Mouse (Mus musculus) kidney, adult 2 months (tissue): ENCODE measurements at regions not wholly inside any gene's neighbourhood (a gene's known extent, or its start where the extent isn't known, plus 50 kb on each side); places are given as distances from the start of the nearest gene placed in this dataset.

Experiments used
- DNase-seq: peaks from one replicate; pipeline ENCODE4 v3.0.0; 2021
- H3K27ac ChIP-seq: fragments of 200-500 bp; 2 replicates; pipeline ENCODE4 v1.5.1; 2012; ENCODE audit warnings: low read depth, low read length, control low read depth, inconsistent platforms; ENCODE audit not compliant: insufficient read depth
- H3K27me3 ChIP-seq: fragments of 200-500 bp; replicated peaks from 2 replicates; pipeline ENCODE4 v1.6.1; 2012; ENCODE audit warnings: mild to moderate bottlenecking, moderate library complexity, low read length, inconsistent platforms; ENCODE audit not compliant: control insufficient read depth, insufficient read depth
- H3K36me3 ChIP-seq: fragments of 200-500 bp; 2 replicates; pipeline ENCODE4 v1.6.1; 2012; ENCODE audit warnings: mild to moderate bottlenecking, moderate library complexity, low read length, inconsistent platforms; ENCODE audit not compliant: control insufficient read depth, insufficient read depth
- H3K4me1 ChIP-seq: fragments of 200-500 bp; 2 replicates; pipeline ENCODE4 v1.6.1; 2011; ENCODE audit warnings: low read length; ENCODE audit not compliant: control insufficient read depth, insufficient read depth
- H3K4me3 ChIP-seq: fragments of 200-500 bp; 2 replicates; pipeline ENCODE4 v1.5.1; 2011; ENCODE audit warnings: mild to moderate bottlenecking, low read depth, low read length, control low read depth; ENCODE audit not compliant: insufficient read depth
- CTCF ChIP-seq: fragments of 200-500 bp; conservative IDR thresholded peaks from 2 replicates; pipeline ENCODE4 v1.5.1; 2011; ENCODE audit warnings: low read depth, mild to moderate bottlenecking, control low read depth, low read length, moderate library complexity, mixed read lengths; ENCODE audit not compliant: insufficient read depth, insufficient read length
- POLR2A ChIP-seq: fragments of 200-500 bp; IDR thresholded peaks from one replicate; pipeline ENCODE4 v1.6.1; 2011; ENCODE audit warnings: low read depth, low read length, control low read depth
- WGBS: fragments of 180-500 bp; shearing (Covaris S2); methylation state at CpG from one replicate; pipeline ENCODE4 v1.1.7; 2018; 5-methylcytosine and 5-hydroxymethylcytosine counted together

- DNase-seq, result no peak
- no peaks in the 10 kb centered on the region for H3K4me1 ChIP-seq
- no peak overlapping the region for H3K27ac ChIP-seq
- no peak for TF ChIP-seq POLR2A
- no peak for TF ChIP-seq CTCF
- H3K36me3 ChIP-seq, result no peaks in the 10 kb centered on the region
- no peaks in the 10 kb centered on the region for H3K27me3 ChIP-seq
- H3K4me3 ChIP-seq, result no peak overlapping the region
- 74% methylated on average over 5 of the region's 5 CpGs for WGBS
These were observed 289.6 kb upstream of the Arpp21 start for GRCm38 (mm10) chr9:112525377-112525776.

GRCm38 (mm10) chr9:112523251-112523650 lies 287.5 kb upstream of the Arpp21 start:
- no peaks in the 10 kb centered on the region for H3K4me1 ChIP-seq
- H3K4me3 ChIP-seq, result no peak overlapping the region
- 83% methylated on average over 3 of the region's 3 CpGs for WGBS
- TF ChIP-seq POLR2A (no peak), CTCF (no peak)
- H3K27ac ChIP-seq, result no peak overlapping the region
- no peaks in the 10 kb centered on the region for H3K27me3 ChIP-seq
- DNase-seq, result no peak
- no peaks in the 10 kb centered on the region for H3K36me3 ChIP-seq

- DNase-seq, result no peak
- no peaks in the 10 kb centered on the region for H3K4me1 ChIP-seq
- no peak overlapping the region for H3K4me3 ChIP-seq
- no peaks in the 10 kb centered on the region for H3K36me3 ChIP-seq
- TF ChIP-seq POLR2A, result no peak
- no peak for TF ChIP-seq CTCF
- no peak overlapping the region for H3K27ac ChIP-seq
- H3K27me3 ChIP-seq, result no peaks in the 10 kb centered on the region
- WGBS, result 74% methylated on average over 2 of the region's 2 CpGs
These were observed 275.0 kb upstream of the Arpp21 start for GRCm38 (mm10) chr9:112510716-112511115.

- Histone ChIP-seq H3K4me1 (no peaks in the 10 kb centered on the region), H3K4me3 (no peak overlapping the region), H3K27ac (no peak overlapping the region), H3K27me3 (no peaks in the 10 kb centered on the region), H3K36me3 (no peaks in the 10 kb centered on the region)
- no peak for DNase-seq
- TF ChIP-seq CTCF, result no peak
- no peak for TF ChIP-seq POLR2A
- WGBS, result 62% methylated on average over 2 of the region's 2 CpGs
These were observed 271.1 kb upstream of the Arpp21 start for GRCm38 (mm10) chr9:112506871-112507270.

GRCm38 (mm10) chr9:112498676-112499075 lies 262.9 kb upstream of the Arpp21 start:
- Histone ChIP-seq H3K4me1 (no peaks in the 10 kb centered on the region), H3K27ac (no peak overlapping the region), H3K4me3 (no peak overlapping the region), H3K27me3 (no peaks in the 10 kb centered on the region), H3K36me3 (no peaks in the 10 kb centered on the region)
- TF ChIP-seq CTCF, result no peak
- no peak for TF ChIP-seq POLR2A
- no peak for DNase-seq
- 63% methylated on average over 4 of the region's 4 CpGs for WGBS

- H3K36me3 ChIP-seq, result no peaks in the 10 kb centered on the region
- no peak overlapping the region for H3K4me3 ChIP-seq
- H3K4me1 ChIP-seq, result no peaks in the 10 kb centered on the region
- H3K27me3 ChIP-seq, result no peaks in the 10 kb centered on the region
- 70% methylated on average over 4 of the region's 4 CpGs for WGBS
- no peak for DNase-seq
- TF ChIP-seq POLR2A (no peak), CTCF (no peak)
- H3K27ac ChIP-seq, result no peak overlapping the region
These were observed 260.3 kb upstream of the Arpp21 start for GRCm38 (mm10) chr9:112495930-112496527.

GRCm38 (mm10) chr9:112490963-112491362 lies 255.2 kb upstream of the Arpp21 start:
- Histone ChIP-seq H3K36me3 (no peaks in the 10 kb centered on the region), H3K27ac (no peak overlapping the region), H3K27me3 (no peaks in the 10 kb centered on the region), H3K4me1 (no peaks in the 10 kb centered on the region), H3K4me3 (no peak overlapping the region)
- TF ChIP-seq CTCF (no peak), POLR2A (no peak)
- DNase-seq, result peak; percentile 7
- 74% methylated on average over 1 of the region's 1 CpGs for WGBS

GRCm38 (mm10) chr9:112476644-112477043 lies 240.9 kb upstream of the Arpp21 start:
- TF ChIP-seq CTCF (no peak), POLR2A (no peak)
- Histone ChIP-seq H3K4me1 (no peaks in the 10 kb centered on the region), H3K27ac (no peak overlapping the region), H3K36me3 (no peaks in the 10 kb centered on the region), H3K4me3 (no peak overlapping the region), H3K27me3 (no peaks in the 10 kb centered on the region)
- WGBS, result 77% methylated on average over 2 of the region's 2 CpGs
- no peak for DNase-seq
